Mouse (Mus musculus): ENCODE results near the gene Unc93b1. TPM values are rescaled to one million over a fixed set of nuclear protein-coding genes. Genes with fewer than 3 reads are reported as not detected.

Gene Unc93b1
- total RNA-seq, 4 experiments from 2014 or later: 3.2 to 4.5 (median 3.5) TPM

- DNase-seq (ENCODE audit: low spot score in 2 of 2): no peak
Observed at GRCm38 (mm10) chr19:3980917-3981316, 45.9 kb downstream of the Unc93b1 start.

GRCm38 (mm10) chr19:3983527-3984200 lies 48.7 kb downstream of the Unc93b1 start:
- DNase-seq (ENCODE audit: low spot score in 2 of 2): no peak

DNA sequence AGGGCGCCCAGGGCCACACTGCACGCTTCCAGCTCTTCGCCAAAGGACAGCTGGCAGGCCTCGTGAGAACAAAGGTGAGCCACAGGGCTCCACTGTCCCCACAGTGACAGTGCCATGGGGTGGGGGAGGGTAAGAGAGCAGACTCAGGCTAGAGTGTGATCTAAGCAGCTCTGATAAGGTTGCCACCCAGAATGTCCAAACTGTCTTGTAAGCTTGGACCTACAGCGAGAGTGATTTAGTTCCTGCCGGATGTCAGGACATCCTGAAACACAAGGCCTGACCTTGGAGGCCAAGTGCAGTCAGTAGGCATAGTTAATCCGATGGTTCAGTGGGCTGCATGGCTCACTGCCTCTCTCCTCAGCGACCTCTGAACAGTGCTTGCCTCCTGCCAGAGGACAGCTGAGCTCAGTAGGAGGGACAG lies 50.3 kb downstream of the Unc93b1 start:
- DNase-seq (ENCODE audit: low spot score in 2 of 2): no peak

DNA sequence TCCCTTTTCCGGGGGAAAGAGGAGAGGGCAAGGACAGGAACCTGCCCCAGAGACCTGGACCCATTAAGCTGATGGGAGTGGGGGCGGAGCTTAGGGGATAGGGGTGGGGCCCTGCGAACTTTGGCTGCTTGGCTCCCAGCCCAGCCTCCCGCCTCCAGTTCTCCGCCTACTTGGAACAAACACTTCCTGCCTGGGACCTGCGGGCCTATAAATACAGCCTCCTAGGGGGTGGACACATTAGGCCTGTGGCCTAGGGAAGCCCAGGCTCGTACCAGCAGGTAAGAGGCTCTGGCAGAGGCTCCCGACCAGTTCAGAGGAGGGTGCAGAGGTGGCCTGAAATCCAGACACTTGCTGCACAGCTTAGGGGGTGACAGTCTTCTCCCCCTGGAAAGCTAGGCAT lies 51.3 kb downstream of the Unc93b1 start, which contains the start of gene Acy3:
Gene Acy3, plus strand, starts transcription at position 237 of the 400 bp plus-strand sequence.
- peak; percentile 68 to 79 for DNase-seq (ENCODE audit: low spot score in 2 of 2)

DNA sequence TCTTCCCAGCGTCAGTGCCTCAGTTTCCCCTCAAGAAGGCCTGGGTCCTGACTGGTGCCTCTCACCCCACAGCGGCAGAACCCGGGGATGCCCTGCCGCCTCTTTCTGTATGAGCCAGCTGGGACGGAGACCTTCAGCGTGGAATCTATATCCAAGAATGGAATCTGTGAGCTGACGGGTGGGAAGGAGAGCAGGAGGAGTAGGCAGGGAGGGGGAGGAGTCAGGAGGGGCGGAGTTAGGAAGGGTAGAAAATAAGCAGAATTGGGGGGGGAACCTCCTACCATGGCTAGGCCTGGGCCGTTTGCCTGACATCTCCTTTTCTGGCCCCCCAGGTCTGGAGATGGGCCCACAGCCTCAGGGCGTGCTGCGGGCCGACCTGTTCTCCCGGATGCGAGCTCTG lies 53.1 kb downstream of the Unc93b1 start:
- no peak for DNase-seq (ENCODE audit: low spot score in 2 of 2)

DNA sequence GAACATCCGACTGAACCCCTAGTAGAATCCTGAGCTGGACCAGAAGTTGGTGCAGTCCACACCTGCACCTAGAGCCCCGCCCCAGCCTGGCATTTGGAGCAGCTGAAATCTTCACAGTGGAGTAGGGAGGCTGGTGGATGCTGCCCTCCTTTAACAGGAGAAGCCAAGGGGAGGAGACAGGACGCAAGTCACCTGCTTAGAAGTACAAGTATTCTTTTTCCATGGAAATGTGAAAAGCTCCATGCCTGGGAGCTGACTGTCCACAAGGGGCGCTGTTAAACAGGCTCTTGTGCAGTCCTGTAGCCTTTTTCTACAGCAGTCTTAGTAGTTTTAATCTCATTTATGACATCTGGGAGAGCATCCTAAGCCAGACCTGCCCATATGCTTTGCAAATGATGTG lies 53.8 kb downstream of the Unc93b1 start:
- DNase-seq (ENCODE audit: low spot score in 2 of 2): no peak

GRCm38 (mm10) chr19:3990804-3991203 lies 55.8 kb downstream of the Unc93b1 start:
- DNase-seq (ENCODE audit: low spot score in 2 of 2): peak in 1 of 2 experiments; percentile 48

- no peak for DNase-seq (ENCODE audit: low spot score in 2 of 2)
Observed at GRCm38 (mm10) chr19:3991562-3991961, 56.6 kb downstream of the Unc93b1 start.

DNA sequence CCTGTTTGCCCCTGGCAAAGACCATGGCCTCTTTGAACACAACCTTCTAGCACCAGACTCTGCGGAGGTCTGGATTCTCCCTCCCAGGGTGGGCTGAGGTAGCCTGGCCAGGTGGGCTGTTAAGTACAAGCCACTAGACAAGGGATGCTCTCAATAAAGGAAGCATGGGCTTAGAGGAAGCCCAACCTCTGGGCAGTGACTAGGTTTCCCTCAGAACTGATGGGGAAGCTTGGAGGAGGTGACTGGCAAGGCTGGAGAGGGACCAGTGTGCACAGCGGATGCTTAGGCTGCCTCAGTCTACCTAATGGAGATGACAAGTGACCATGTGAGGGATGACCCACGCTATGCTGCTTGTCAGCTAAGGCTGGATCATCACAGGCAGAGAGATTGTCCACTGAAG lies 57.0 kb downstream of the Unc93b1 start:
- DNase-seq (ENCODE audit: low spot score in 2 of 2): no peak

- DNase-seq (ENCODE audit: low spot score in 2 of 2): no peak
Observed at GRCm38 (mm10) chr19:3992416-3992815, 57.4 kb downstream of the Unc93b1 start, which contains the start of gene Tbx10. Gene Tbx10 (plus strand): TSS chr19:3992752.

DNA sequence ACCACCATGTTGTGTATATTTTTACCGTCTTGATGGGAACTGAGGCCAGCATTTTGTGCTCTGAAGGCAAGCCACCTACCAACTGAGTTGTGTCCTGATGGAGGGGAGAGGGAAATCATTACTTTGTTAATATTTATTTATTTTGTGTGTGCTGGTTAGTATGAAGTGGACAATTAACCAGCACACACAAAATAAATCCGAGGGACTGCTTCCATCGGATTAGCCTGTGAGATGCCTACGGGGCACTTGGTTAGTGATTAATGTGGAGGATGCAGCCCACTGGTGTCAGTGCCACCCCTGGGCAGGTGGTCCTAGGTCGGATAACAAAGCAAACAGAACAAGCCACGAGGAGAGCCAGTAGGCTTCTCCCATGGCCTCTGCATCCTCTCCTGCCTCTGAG lies 59.9 kb downstream of the Unc93b1 start:
- no peak for DNase-seq (ENCODE audit: low spot score in 2 of 2)

GRCm38 (mm10) chr19:3995505-3995904 lies 60.5 kb downstream of the Unc93b1 start:
- no peak for DNase-seq (ENCODE audit: low spot score in 2 of 2)

DNA sequence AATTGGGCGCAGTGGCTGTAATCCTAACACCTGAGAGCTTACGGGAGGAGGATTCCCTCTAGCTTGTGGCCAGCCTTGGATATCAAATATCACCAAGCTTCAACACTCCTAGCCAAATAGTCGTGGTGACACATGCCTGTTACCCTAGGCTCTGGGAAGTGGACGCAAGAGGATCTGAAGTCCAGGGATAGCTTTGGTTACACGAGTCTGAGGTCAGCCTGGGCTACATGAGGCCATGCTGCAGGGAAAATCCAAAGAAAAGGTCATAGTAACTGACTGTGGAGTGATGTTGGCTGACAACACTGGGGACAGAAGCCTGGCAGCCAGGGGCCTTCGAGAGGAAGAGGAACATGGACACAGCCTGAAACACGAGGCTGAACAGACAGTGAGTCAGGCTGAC lies 61.1 kb downstream of the Unc93b1 start:
- DNase-seq (ENCODE audit: low spot score in 2 of 2): no peak

- DNase-seq (ENCODE audit: low spot score in 2 of 2): no peak
Observed at GRCm38 (mm10) chr19:3996747-3997146, 61.8 kb downstream of the Unc93b1 start.

GRCm38 (mm10) chr19:3997231-3997630 lies 62.2 kb downstream of the Unc93b1 start:
- no peak for DNase-seq (ENCODE audit: low spot score in 2 of 2)

- no peak for DNase-seq (ENCODE audit: low spot score in 2 of 2)
Observed at GRCm38 (mm10) chr19:3998335-3998734, 63.3 kb downstream of the Unc93b1 start.

Other genes starting within 250 kb of the Unc93b1 start
- 10 to 100 TPM; 18.5 to 23.0 (median 19.6) TPM for gene Lrp5, start 248.6 kb upstream of the Unc93b1 start, total RNA-seq (2022)
- 1 to 10 TPM; 6.4 to 9.8 (median 7.9) TPM for gene 1810055G02Rik, start 226.9 kb upstream of the Unc93b1 start, total RNA-seq (2022)
- 10 to 100 TPM; 15.5 to 21.3 (median 18.6) TPM for gene Kmt5b, start 167.8 kb upstream of the Unc93b1 start, total RNA-seq (2022)
- gene Chka, start 83.4 kb upstream of the Unc93b1 start, total RNA-seq (2022): 1 to 10 TPM in 3 of 4 experiments, under 1 TPM in 1; 0.97 to 1.6 (median 1.2) TPM
- 1 to 10 TPM; 2.2 to 5.1 (median 3.0) TPM for gene Tcirg1, start 28.1 kb upstream of the Unc93b1 start, total RNA-seq (2022)
- 100 to 1,000 TPM; 222 to 255 (median 235) TPM for gene Ndufs8, start 22.4 kb upstream of the Unc93b1 start, total RNA-seq (2022)
- gene Aldh3b1, start 5.4 kb upstream of the Unc93b1 start, total RNA-seq (2022): 1 to 10 TPM; 1.0 to 2.6 (median 1.3) TPM
- not detected for gene Aldh3b3, start 23.5 kb downstream of the Unc93b1 start, total RNA-seq (2022)
- gene Aldh3b2, start 37.1 kb downstream of the Unc93b1 start, total RNA-seq (2022): under 1 TPM in 3 of 4 experiments, not detected in 1; 0.19 to 0.62 (median 0.52) TPM
- gene Acy3, start 51.4 kb downstream of the Unc93b1 start, total RNA-seq (2022): 1 to 10 TPM; 1.1 to 1.7 (median 1.5) TPM
- gene Tbx10, start 57.6 kb downstream of the Unc93b1 start, total RNA-seq (2022): under 1 TPM in 1 of 4 experiments, not detected in 3; 0.16 TPM
- 10 to 100 TPM; 19.0 to 24.8 (median 22.8) TPM for gene Nudt8, start 65.4 kb downstream of the Unc93b1 start, total RNA-seq (2022)
- gene Gm49405, start 65.4 kb downstream of the Unc93b1 start, total RNA-seq (2022): under 1 TPM; 0.12 to 0.39 (median 0.15) TPM
- gene Doc2g, start 68.1 kb downstream of the Unc93b1 start, total RNA-seq (2022): 1 to 10 TPM in 1 of 4 experiments, under 1 TPM in 3; 0.36 to 1.2 (median 0.73) TPM
- gene Ndufv1, start 77.6 kb downstream of the Unc93b1 start, total RNA-seq (2022): 100 to 1,000 TPM; 435 to 477 (median 462) TPM
- gene Gstp1, start 102.8 kb downstream of the Unc93b1 start, total RNA-seq (2022): 100 to 1,000 TPM; 411 to 453 (median 419) TPM
- gene Gstp2, start 110.8 kb downstream of the Unc93b1 start, total RNA-seq (2022): 100 to 1,000 TPM; 240 to 258 (median 250) TPM
- not detected for gene Gstp3, start 124.4 kb downstream of the Unc93b1 start, total RNA-seq (2022)
- not detected for gene Cabp2, start 146.4 kb downstream of the Unc93b1 start, total RNA-seq (2022)
- 10 to 100 TPM; 14.0 to 20.3 (median 18.0) TPM for gene Cdk2ap2, start 162.0 kb downstream of the Unc93b1 start, total RNA-seq (2022)
- gene Pitpnm1, start 164.8 kb downstream of the Unc93b1 start, total RNA-seq (2022): 1 to 10 TPM; 1.1 to 3.3 (median 2.4) TPM
- 10 to 100 TPM; 85.7 to 96.3 (median 90.3) TPM for gene Aip, start 190.7 kb downstream of the Unc93b1 start, total RNA-seq (2022)
- not detected for gene Gpr152, start 204.6 kb downstream of the Unc93b1 start, total RNA-seq (2022)
- gene Cabp4, start 208.8 kb downstream of the Unc93b1 start, total RNA-seq (2022): not detected
- 10 to 100 TPM; 10.4 to 13.2 (median 11.6) TPM for gene Coro1b, start 213.4 kb downstream of the Unc93b1 start, total RNA-seq (2022)
- under 1 TPM in 2 of 4 experiments, not detected in 2; 0.27 to 0.38 TPM for gene Ptprcap, start 218.4 kb downstream of the Unc93b1 start, total RNA-seq (2022)
- gene Rps6kb2, start 228.2 kb downstream of the Unc93b1 start, total RNA-seq (2022): 10 to 100 TPM; 18.6 to 28.4 (median 25.7) TPM
- 10 to 100 TPM; 23.8 to 33.0 (median 24.9) TPM for gene Carns1, start 240.3 kb downstream of the Unc93b1 start, total RNA-seq (2022)